Mouse (Mus musculus) heart, adult 2 months (tissue): Measurements from ENCODE around the gene Ism2.

Experiments
- CTCF ChIP-seq: fragments of 200-600 bp; IDR thresholded peaks from 2 replicates; pipeline ENCODE4 v1.8.1; 2022; ENCODE audit warnings: antibody characterized with exemption, mild to moderate bottlenecking, moderate library complexity
- EP300 ChIP-seq: fragments of 200-500 bp; IDR thresholded peaks from 2 replicates; pipeline ENCODE4 v1.6.1; 2011; ENCODE audit warnings: low read depth, low read length, control low read depth; ENCODE audit not compliant: insufficient read depth
- POLR2A ChIP-seq: fragments of 200-500 bp; IDR thresholded peaks from 2 replicates; pipeline ENCODE4 v1.6.1; 2011; ENCODE audit warnings: mild to moderate bottlenecking, low read depth, low read length, control low read depth; ENCODE audit not compliant: insufficient read depth

GRCm38 (mm10) chr12:87229633-87230032 lies 69.9 kb downstream of the Ism2 start:
- TF ChIP-seq POLR2A (no peak), EP300 (no peak), CTCF (no peak)
